Mouse (Mus musculus): Measurements from ENCODE around the gene 4930579F01Rik.

The 4930579F01Rik gene

GRCm38 (mm10) chr3:138216091-138216490 lies 22.5 kb upstream of the 4930579F01Rik start:
- no peak for DNase-seq (ENCODE audit: low spot score in 2 of 2)

GRCm38 (mm10) chr3:138215395-138215989 lies 21.9 kb upstream of the 4930579F01Rik start:
- DNase-seq (ENCODE audit: low spot score in 2 of 2) = no peak

- no peak for DNase-seq (ENCODE audit: low spot score in 2 of 2)
Observed at GRCm38 (mm10) chr3:138212431-138212951, 18.9 kb upstream of the 4930579F01Rik start.

- no peak for DNase-seq (ENCODE audit: low spot score in 2 of 2)
Observed at GRCm38 (mm10) chr3:138210432-138211075, 16.9 kb upstream of the 4930579F01Rik start.

GRCm38 (mm10) chr3:138208821-138209220 lies 15.2 kb upstream of the 4930579F01Rik start:
- no peak for DNase-seq (ENCODE audit: low spot score in 2 of 2)

- no peak for DNase-seq (ENCODE audit: low spot score in 2 of 2)
Observed at GRCm38 (mm10) chr3:138198722-138199068, 5.1 kb upstream of the 4930579F01Rik start.

- DNase-seq (ENCODE audit: low spot score in 2 of 2) = peak; percentile 47 to 53
Observed at GRCm38 (mm10) chr3:138197973-138198721, 4.5 kb upstream of the 4930579F01Rik start.

- no peak for DNase-seq (ENCODE audit: low spot score in 2 of 2)
Observed at GRCm38 (mm10) chr3:138197556-138197955, 3.9 kb upstream of the 4930579F01Rik start.

- no peak for DNase-seq (ENCODE audit: low spot score in 2 of 2)
Observed at GRCm38 (mm10) chr3:138197093-138197492, 3.5 kb upstream of the 4930579F01Rik start.

- DNase-seq (ENCODE audit: low spot score in 2 of 2) = no peak
Observed at GRCm38 (mm10) chr3:138192260-138192659, 1.4 kb downstream of the 4930579F01Rik start.

GRCm38 (mm10) chr3:138185995-138186930 lies 7.4 kb downstream of the 4930579F01Rik start:
- DNase-seq (ENCODE audit: low spot score in 2 of 2) = no peak

- DNase-seq (ENCODE audit: low spot score in 2 of 2) = no peak
Observed at GRCm38 (mm10) chr3:138185290-138185689, 8.3 kb downstream of the 4930579F01Rik start.

GRCm38 (mm10) chr3:138183371-138183770 lies 10.3 kb downstream of the 4930579F01Rik start:
- DNase-seq (ENCODE audit: low spot score in 2 of 2) = no peak

- no peak for DNase-seq (ENCODE audit: low spot score in 2 of 2)
Observed at GRCm38 (mm10) chr3:138182019-138182418, 11.6 kb downstream of the 4930579F01Rik start.

GRCm38 (mm10) chr3:138175551-138175950 lies 18.1 kb downstream of the 4930579F01Rik start:
- no peak for DNase-seq (ENCODE audit: low spot score in 2 of 2)

GRCm38 (mm10) chr3:138173291-138173690 lies 20.3 kb downstream of the 4930579F01Rik start:
- DNase-seq (ENCODE audit: low spot score in 2 of 2) = no peak

GRCm38 (mm10) chr3:138162553-138163183 lies 31.0 kb downstream of the 4930579F01Rik start:
- DNase-seq (ENCODE audit: low spot score in 2 of 2) = no peak

- DNase-seq (ENCODE audit: low spot score in 2 of 2) = no peak
Observed at GRCm38 (mm10) chr3:138161623-138162022, 32.0 kb downstream of the 4930579F01Rik start.

- no peak for DNase-seq (ENCODE audit: low spot score in 2 of 2)
Observed at GRCm38 (mm10) chr3:138156651-138157050, 37.0 kb downstream of the 4930579F01Rik start.

GRCm38 (mm10) chr3:138155062-138155461 lies 38.6 kb downstream of the 4930579F01Rik start:
- no peak for DNase-seq (ENCODE audit: low spot score in 2 of 2)

- no peak for DNase-seq (ENCODE audit: low spot score in 2 of 2)
Observed at GRCm38 (mm10) chr3:138148811-138149210, 44.8 kb downstream of the 4930579F01Rik start.
